8 mouse cellular contexts compared by ENCODE assay signal in genomic region chr8:119343606-119344005, GRCm38 (mm10). TPM values are rescaled to one million over a fixed set of nuclear protein-coding genes. Genes with fewer than 3 reads are reported as not detected.
A peak's percentile ranks its signal among the peaks of the same experiment; 100 is the strongest.
DNase-seq lines count a peak whose midpoint lies in the region; ATAC-seq lines count a peak whose summit lies in the region.

No protein-coding gene starts in this region.

- H3K27me3 ChIP-seq in heart, embryonic 11.5 days (ENCODE audit: control insufficient read depth, insufficient read depth, low read length), result no peaks in the 10 kb centered on the region; the same call in 1 of the 2 replicates
- no peaks in the 10 kb centered on the region for H3K27me3 ChIP-seq in forebrain, embryonic 14.5 days (replicated peaks; ENCODE audit: control insufficient read depth, insufficient read depth, low read length)
- H3K27me3 ChIP-seq in liver, embryonic 15.5 days, result no peaks in the 10 kb centered on the region

- H3K4me3 ChIP-seq in heart, embryonic 11.5 days (ENCODE audit: low read depth, low read length), result 0 out of 2 replicates have a peak overlapping the region, but pooled peaks have one; percentile 92
- 0 out of 2 replicates have a peak overlapping the region, but pooled peaks have one; percentile 85 for H3K4me3 ChIP-seq in forebrain, embryonic 14.5 days (ENCODE audit: low read depth, low read length)
- peak overlapping the region; percentile 93 for H3K4me3 ChIP-seq in liver, embryonic 15.5 days (replicated peaks)

- H3K4me2 ChIP-seq in heart, embryonic 11.5 days, result peak overlapping the region; percentile 84; the same call in 1 of the 2 replicates
- peak overlapping the region; percentile 39 for H3K4me2 ChIP-seq in forebrain, embryonic 14.5 days (ENCODE audit: low read length)
- peak overlapping the region; percentile 85; the same call in 1 of the 2 replicates for H3K4me2 ChIP-seq in liver, embryonic 15.5 days

- peaks cover 12% of the 10 kb centered on the region for H3K36me3 ChIP-seq in heart, embryonic 11.5 days (ENCODE audit: control insufficient read depth, insufficient read depth, low read length)
- H3K36me3 ChIP-seq in forebrain, embryonic 14.5 days (ENCODE audit: control insufficient read depth, insufficient read depth, low read length), result peaks cover 25% of the 10 kb centered on the region
- peaks cover 23% of the 10 kb centered on the region for H3K36me3 ChIP-seq in liver, embryonic 15.5 days (replicated peaks)

- H3K9ac ChIP-seq in heart, embryonic 11.5 days (ENCODE audit: low read depth, low read length), result no peak overlapping the region
- no peak overlapping the region for H3K9ac ChIP-seq in forebrain, embryonic 14.5 days (ENCODE audit: low read length)
- no peak overlapping the region for H3K9ac ChIP-seq in liver, embryonic 15.5 days

- no peak for DNase-seq in heart, adult 8-10 months (ENCODE audit: low spot score)
- DNase-seq in A20 (ENCODE audit: low read depth, low spot score), result peak; percentile 75
- DNase-seq in forebrain, embryonic 14.5 days (ENCODE audit: low spot score), result no peak
- DNase-seq in urinary bladder, postnatal 10 days (ENCODE audit: low spot score), result no peak
- no peak for DNase-seq in frontal cortex, postnatal 25 days (ENCODE audit: low spot score in 2 of 2)

- H3K4me1 ChIP-seq in heart, embryonic 11.5 days (ENCODE audit: control insufficient read depth, insufficient read depth, low read length), result peaks cover 5% of the 10 kb centered on the region
- H3K4me1 ChIP-seq in forebrain, embryonic 14.5 days (ENCODE audit: control insufficient read depth, insufficient read depth, low read length), result peaks cover 4% of the 10 kb centered on the region; the same call in 1 of the 2 replicates
- H3K4me1 ChIP-seq in liver, embryonic 15.5 days (replicated peaks), result peaks cover 18% of the 10 kb centered on the region

- no peak for ATAC-seq in heart, embryonic 11.5 days (replicated peaks; ENCODE audit: insufficient number of reproducible peaks, low FRiP score, low TSS enrichment)
- ATAC-seq in forebrain, embryonic 14.5 days, result peak; percentile 22
- no peak for ATAC-seq in liver, embryonic 15.5 days (ENCODE audit: insufficient read depth)
- no peak for ATAC-seq in megakaryocyte, adult 5-6 weeks (ENCODE audit: poor library complexity, severe bottlenecking)

- peaks cover 6% of the 10 kb centered on the region; the same call in 1 of the 2 replicates for H3K9me3 ChIP-seq in heart, embryonic 11.5 days (replicated peaks; ENCODE audit: control insufficient read depth, low read length)
- no peaks in the 10 kb centered on the region for H3K9me3 ChIP-seq in forebrain, embryonic 14.5 days (replicated peaks; ENCODE audit: control insufficient read depth, low read length)
- H3K9me3 ChIP-seq in liver, embryonic 15.5 days (replicated peaks), result no peaks in the 10 kb centered on the region

- H3K27ac ChIP-seq in heart, embryonic 11.5 days (ENCODE audit: low read depth, low read length), result no peak overlapping the region
- H3K27ac ChIP-seq in forebrain, embryonic 14.5 days (ENCODE audit: low read depth, low read length), result no peak overlapping the region
- no peak overlapping the region for H3K27ac ChIP-seq in liver, embryonic 15.5 days (replicated peaks)

- 79% methylated on average over 3 of the region's 3 CpGs for WGBS in heart, embryonic 11.5 days (ENCODE audit: insufficient replicate concordance)
- WGBS in forebrain, embryonic 14.5 days, result 76% methylated on average over 3 of the region's 3 CpGs
- WGBS in liver, embryonic 15.5 days (ENCODE audit: insufficient replicate concordance), result 72% methylated on average over 3 of the region's 3 CpGs

RNA-seq across cellular contexts. Expression of gene Hsbp1, which starts 0.7 kb away (rescaled TPM):
- polyA plus RNA-seq in heart, embryonic 11.5 days (2014; fragmentation: Nextera tagmentation; extraction: Ambion mirVana), result 276 and 298 TPM in 2 replicates
- total RNA-seq in heart, adult 8-10 months (2022), result 100 to 1,000 TPM; 154 to 167 (median 157) TPM
- 593 and 648 TPM in 2 replicates for polyA plus RNA-seq in forebrain, embryonic 14.5 days (2014; fragmentation: Nextera tagmentation; extraction: Ambion mirVana)
- 80.0 and 82.2 TPM in 2 replicates for polyA plus RNA-seq in liver, embryonic 15.5 days (2015; fragmentation: Nextera tagmentation; extraction: Ambion mirVana)
- total RNA-seq in megakaryocyte, adult 5-6 weeks (2015), result 124 TPM in 2 replicates
- 72.7 and 79.8 TPM in 2 replicates for total RNA-seq in megakaryocyte, adult 5-6 weeks (2017)

RNA-seq across cellular contexts. Expression of gene Mlycd, which starts 51.1 kb away (rescaled TPM):
- 14.2 and 19.0 TPM in 2 replicates for polyA plus RNA-seq in heart, embryonic 11.5 days (2014; fragmentation: Nextera tagmentation; extraction: Ambion mirVana)
- total RNA-seq in heart, adult 8-10 months (2022), result 100 to 1,000 TPM; 102 to 129 (median 123) TPM
- polyA plus RNA-seq in forebrain, embryonic 14.5 days (2014; fragmentation: Nextera tagmentation; extraction: Ambion mirVana), result 12.3 and 16.6 TPM in 2 replicates
- 11.5 and 12.4 TPM in 2 replicates for polyA plus RNA-seq in liver, embryonic 15.5 days (2015; fragmentation: Nextera tagmentation; extraction: Ambion mirVana)
- total RNA-seq in megakaryocyte, adult 5-6 weeks (2015), result 5.4 and 6.5 TPM in 2 replicates
- total RNA-seq in megakaryocyte, adult 5-6 weeks (2017), result 5.7 and 7.5 TPM in 2 replicates
